Mouse (Mus musculus): Measurements from ENCODE around the gene Rnps1. TPM values are rescaled to one million over a fixed set of nuclear protein-coding genes. Genes with fewer than 3 reads are reported as not detected.
A peak's percentile ranks its signal among the peaks of the same experiment; 100 is the strongest.
"Not testable (repeated sequence)": the region's sequence is repeated elsewhere in the genome, so short reads cannot be mapped to it uniquely, and the experiment has no call there.

Rnps1 gene
- polyA plus RNA-seq, 1 experiment from 2014 or later, result 204 TPM

- 87% methylated on average over 12 of the region's 12 CpGs for WGBS (ENCODE audit: insufficient replicate concordance)
- H3K36me3 ChIP-seq, result peaks cover 95% of the 10 kb centered on the region
- ATAC-seq, result no peak
Observed at GRCm38 (mm10) chr17:24407116-24407803, 7.1 kb upstream of the Rnps1 start.

GRCm38 (mm10) chr17:24413557-24414211, 681 bp upstream of the Rnps1 start:
- Histone ChIP-seq H3K4me2 (peak overlapping the region; percentile 82), H3K27ac (peak overlapping the region; percentile 93), H3K27me3 (replicated peaks) (no peaks in the 10 kb centered on the region), H3K9me3 (replicated peaks) (no peaks in the 10 kb centered on the region), H3K4me3 (peak overlapping the region; percentile 90), H3K4me1 (peaks cover 43% of the 10 kb centered on the region), H3K9ac (peak overlapping the region; percentile 80), H3K36me3 (peaks cover 70% of the 10 kb centered on the region)
- 10% methylated on average over 22 of the region's 22 CpGs for WGBS (ENCODE audit: insufficient replicate concordance)
- ATAC-seq, result peak; percentile 48

More at GRCm38 (mm10) chr17:24407116-24407803, 7.1 kb upstream of the Rnps1 start:
- no peak overlapping the region for H3K4me2 ChIP-seq
- H3K27ac ChIP-seq, result no peak overlapping the region
- no peaks in the 10 kb centered on the region for H3K4me1 ChIP-seq
- no peak overlapping the region for H3K4me3 ChIP-seq
- H3K9ac ChIP-seq, result no peak overlapping the region
- H3K9me3 ChIP-seq (replicated peaks), result no peaks in the 10 kb centered on the region
- no peaks in the 10 kb centered on the region for H3K27me3 ChIP-seq (replicated peaks)

- no peaks in the 10 kb centered on the region for H3K9me3 ChIP-seq (replicated peaks)
- H3K27me3 ChIP-seq (replicated peaks), result no peaks in the 10 kb centered on the region
- H3K4me2 ChIP-seq, result peak overlapping the region; percentile 82
- H3K36me3 ChIP-seq, result peaks cover 70% of the 10 kb centered on the region
- peaks cover 43% of the 10 kb centered on the region for H3K4me1 ChIP-seq
- H3K9ac ChIP-seq, result peak overlapping the region; percentile 91
- H3K27ac ChIP-seq, result peak overlapping the region; percentile 89
- peak overlapping the region; percentile 90 for H3K4me3 ChIP-seq
- 0% methylated on average over 21 of the region's 21 CpGs for WGBS (ENCODE audit: insufficient replicate concordance)
- ATAC-seq, result no peak
Observed at GRCm38 (mm10) chr17:24415011-24415410, 646 bp downstream of the Rnps1 start.

GRCm38 (mm10) chr17:24416051-24416652, 1.8 kb downstream of the Rnps1 start:
- H3K9ac ChIP-seq, result peak overlapping the region; percentile 91
- 61% methylated on average over 3 of the region's 3 CpGs for WGBS (ENCODE audit: insufficient replicate concordance)
- no peaks in the 10 kb centered on the region for H3K9me3 ChIP-seq (replicated peaks)
- peaks cover 43% of the 10 kb centered on the region for H3K4me1 ChIP-seq
- no peak for ATAC-seq
- peak overlapping the region; percentile 82 for H3K4me2 ChIP-seq
- peak overlapping the region; percentile 90 for H3K4me3 ChIP-seq
- H3K36me3 ChIP-seq, result peaks cover 70% of the 10 kb centered on the region
- H3K27ac ChIP-seq, result no peak overlapping the region
- no peaks in the 10 kb centered on the region for H3K27me3 ChIP-seq (replicated peaks)

- no peak for ATAC-seq
- 92% methylated on average over 4 of the region's 4 CpGs for WGBS (ENCODE audit: insufficient replicate concordance)
Observed at GRCm38 (mm10) chr17:24423114-24423513, 8.7 kb downstream of the Rnps1 start.

GRCm38 (mm10) chr17:24424489-24424888, 10.1 kb downstream of the Rnps1 start:
- no peak for ATAC-seq
- Histone ChIP-seq H3K4me1 (peaks cover 26% of the 10 kb centered on the region), H3K9ac (no peak overlapping the region), H3K4me2 (no peak overlapping the region), H3K27me3 (replicated peaks) (no peaks in the 10 kb centered on the region), H3K27ac (no peak overlapping the region), H3K36me3 (peaks cover 64% of the 10 kb centered on the region), H3K4me3 (no peak overlapping the region), H3K9me3 (replicated peaks) (no peaks in the 10 kb centered on the region)
- WGBS (ENCODE audit: insufficient replicate concordance), result 79% methylated on average over 5 of the region's 5 CpGs

More at GRCm38 (mm10) chr17:24423114-24423513, 8.7 kb downstream of the Rnps1 start:
- peaks cover 76% of the 10 kb centered on the region for H3K36me3 ChIP-seq
- H3K9ac ChIP-seq, result no peak overlapping the region
- H3K9me3 ChIP-seq (replicated peaks), result no peaks in the 10 kb centered on the region
- H3K4me3 ChIP-seq, result no peak overlapping the region
- H3K27ac ChIP-seq, result no peak overlapping the region
- H3K27me3 ChIP-seq (replicated peaks), result no peaks in the 10 kb centered on the region
- peaks cover 17% of the 10 kb centered on the region for H3K4me1 ChIP-seq
- no peak overlapping the region for H3K4me2 ChIP-seq

GRCm38 (mm10) chr17:24425326-24425725, 11.0 kb downstream of the Rnps1 start:
- H3K4me2 ChIP-seq; H3K9ac ChIP-seq; H3K27ac ChIP-seq; ATAC-seq; H3K4me3 ChIP-seq; H3K27me3 ChIP-seq (replicated peaks); H3K9me3 ChIP-seq (replicated peaks): not testable (repeated sequence)
- 92% methylated on average over 5 of the region's 8 CpGs for WGBS (ENCODE audit: insufficient replicate concordance)
- peaks cover 34% of the 10 kb centered on the region for H3K4me1 ChIP-seq
- peaks cover 64% of the 10 kb centered on the region for H3K36me3 ChIP-seq

- WGBS (ENCODE audit: insufficient replicate concordance), result 84% methylated on average over 7 of the region's 7 CpGs
- Histone ChIP-seq H3K9ac (peak overlapping the region; percentile 90; the same call in 1 of the 2 replicates), H3K4me1 (peaks cover 40% of the 10 kb centered on the region), H3K4me3 (peak overlapping the region; percentile 74), H3K27me3 (replicated peaks) (no peaks in the 10 kb centered on the region), H3K9me3 (replicated peaks) (no peaks in the 10 kb centered on the region), H3K27ac (peak overlapping the region; percentile 94; the same call in 1 of the 2 replicates), H3K4me2 (peak overlapping the region; percentile 84), H3K36me3 (peaks cover 63% of the 10 kb centered on the region)
- no peak for ATAC-seq
Observed at GRCm38 (mm10) chr17:24425905-24426304, 11.5 kb downstream of the Rnps1 start.

GRCm38 (mm10) chr17:24426471-24427169, 12.3 kb downstream of the Rnps1 start, which contains the start of gene Eci1:
TSS of gene Eci1 (plus strand) at chr17:24426641.
- WGBS (ENCODE audit: insufficient replicate concordance), result under 1% methylated on average over 48 of the region's 48 CpGs
- peaks cover 59% of the 10 kb centered on the region for H3K36me3 ChIP-seq
- H3K4me2 ChIP-seq, result peak within 1 kb of the TSS; percentile 84
- H3K4me3 ChIP-seq, result peak within 1 kb of the TSS; percentile 74
- peak; percentile 98 for ATAC-seq
- peak within 1 kb of the TSS; percentile 94 for H3K27ac ChIP-seq
- H3K4me1 ChIP-seq, result peaks cover 40% of the 10 kb centered on the region
- no peaks in the 10 kb centered on the region for H3K9me3 ChIP-seq (replicated peaks)
- H3K9ac ChIP-seq, result peak within 1 kb of the TSS; percentile 90
- H3K27me3 ChIP-seq (replicated peaks), result no peaks in the 10 kb centered on the region

- Histone ChIP-seq H3K9ac (peak overlapping the region; percentile 90), H3K4me3 (peak overlapping the region; percentile 74), H3K4me2 (peak overlapping the region; percentile 84), H3K27ac (peak overlapping the region; percentile 94), H3K36me3 (peaks cover 57% of the 10 kb centered on the region), H3K4me1 (peaks cover 40% of the 10 kb centered on the region), H3K9me3 (replicated peaks) (no peaks in the 10 kb centered on the region), H3K27me3 (replicated peaks) (no peaks in the 10 kb centered on the region)
- ATAC-seq, result no peak
- 3% methylated on average over 8 of the region's 8 CpGs for WGBS (ENCODE audit: insufficient replicate concordance)
Observed at GRCm38 (mm10) chr17:24427170-24427557, 12.8 kb downstream of the Rnps1 start.

GRCm38 (mm10) chr17:24429201-24429983, 15.0 kb downstream of the Rnps1 start:
- peaks cover 51% of the 10 kb centered on the region for H3K36me3 ChIP-seq
- H3K9me3 ChIP-seq (replicated peaks), result no peaks in the 10 kb centered on the region
- 0 out of 2 replicates have a peak overlapping the region, but pooled peaks have one; percentile 12 for H3K27ac ChIP-seq
- H3K4me2 ChIP-seq, result no peak overlapping the region
- H3K27me3 ChIP-seq (replicated peaks), result no peaks in the 10 kb centered on the region
- 81% methylated on average over 14 of the region's 14 CpGs for WGBS (ENCODE audit: insufficient replicate concordance)
- no peak overlapping the region for H3K9ac ChIP-seq
- H3K4me3 ChIP-seq, result no peak overlapping the region
- H3K4me1 ChIP-seq, result peaks cover 40% of the 10 kb centered on the region
- no peak for ATAC-seq

Measured in liver, embryonic 12.5 days (tissue).